Mouse (Mus musculus): Measurements from ENCODE around the gene Qars.

The Qars gene

DNA sequence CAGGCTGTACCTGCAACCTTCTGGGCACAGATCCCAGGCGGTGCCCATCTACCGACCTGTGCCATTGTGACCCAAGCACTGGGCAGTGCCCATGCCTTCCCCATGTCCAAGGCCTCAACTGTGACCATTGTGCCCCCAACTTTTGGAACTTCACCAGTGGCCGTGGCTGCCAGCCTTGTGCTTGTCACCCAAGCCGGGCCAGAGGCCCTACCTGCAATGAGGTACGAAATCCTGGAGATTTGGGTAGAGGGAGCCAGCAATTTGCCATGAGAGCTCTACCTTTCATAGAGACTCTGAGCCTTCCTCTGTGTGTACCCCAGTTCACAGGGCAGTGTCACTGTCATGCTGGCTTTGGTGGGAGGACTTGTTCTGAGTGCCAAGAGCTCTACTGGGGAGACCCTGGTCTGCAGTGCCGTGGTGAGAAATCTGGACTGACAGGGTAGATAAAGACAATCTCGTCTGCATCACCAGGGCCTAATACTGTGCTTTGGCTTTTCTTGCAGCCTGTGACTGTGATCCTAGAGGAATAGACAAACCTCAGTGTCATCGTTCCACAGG lies 20.5 kb upstream of the Qars start:
- DNase-seq (ENCODE audit: low spot score in 2 of 2) = no peak

DNA sequence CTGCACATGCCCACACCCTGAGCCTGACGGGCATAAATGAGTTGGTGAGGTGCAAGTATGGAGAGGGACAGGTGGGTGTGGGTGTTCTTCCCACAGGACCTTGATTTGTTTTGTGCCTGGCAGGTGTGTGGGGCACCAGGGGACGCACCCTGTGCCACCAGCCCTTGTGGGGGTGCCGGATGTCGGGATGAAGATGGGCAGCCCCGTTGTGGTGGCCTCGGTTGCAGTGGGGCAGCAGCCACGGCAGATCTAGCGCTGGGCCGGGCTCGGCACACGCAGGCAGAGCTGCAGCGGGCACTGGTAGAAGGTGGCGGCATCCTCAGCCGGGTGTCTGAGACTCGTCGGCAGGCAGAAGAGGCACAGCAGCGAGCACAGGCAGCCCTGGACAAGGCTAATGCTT lies 19.1 kb upstream of the Qars start:
- DNase-seq (ENCODE audit: low spot score in 2 of 2) = no peak

DNA sequence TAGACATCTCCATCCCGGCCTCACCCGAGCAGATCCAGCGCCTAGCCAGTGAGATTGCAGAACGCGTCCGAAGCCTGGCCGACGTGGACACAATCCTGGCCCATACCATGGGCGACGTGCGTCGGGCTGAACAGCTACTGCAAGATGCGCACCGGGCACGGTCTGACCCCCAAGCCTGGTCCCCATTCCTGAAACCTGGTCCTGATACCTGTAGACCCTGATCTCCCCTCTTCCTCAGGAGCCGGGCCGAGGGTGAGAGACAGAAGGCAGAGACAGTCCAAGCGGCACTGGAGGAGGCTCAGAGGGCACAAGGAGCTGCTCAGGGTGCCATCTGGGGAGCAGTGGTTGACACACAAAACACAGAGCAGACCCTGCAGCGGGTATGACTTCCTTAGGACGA lies 18.3 kb upstream of the Qars start:
- no peak for DNase-seq (ENCODE audit: low spot score in 2 of 2)

DNA sequence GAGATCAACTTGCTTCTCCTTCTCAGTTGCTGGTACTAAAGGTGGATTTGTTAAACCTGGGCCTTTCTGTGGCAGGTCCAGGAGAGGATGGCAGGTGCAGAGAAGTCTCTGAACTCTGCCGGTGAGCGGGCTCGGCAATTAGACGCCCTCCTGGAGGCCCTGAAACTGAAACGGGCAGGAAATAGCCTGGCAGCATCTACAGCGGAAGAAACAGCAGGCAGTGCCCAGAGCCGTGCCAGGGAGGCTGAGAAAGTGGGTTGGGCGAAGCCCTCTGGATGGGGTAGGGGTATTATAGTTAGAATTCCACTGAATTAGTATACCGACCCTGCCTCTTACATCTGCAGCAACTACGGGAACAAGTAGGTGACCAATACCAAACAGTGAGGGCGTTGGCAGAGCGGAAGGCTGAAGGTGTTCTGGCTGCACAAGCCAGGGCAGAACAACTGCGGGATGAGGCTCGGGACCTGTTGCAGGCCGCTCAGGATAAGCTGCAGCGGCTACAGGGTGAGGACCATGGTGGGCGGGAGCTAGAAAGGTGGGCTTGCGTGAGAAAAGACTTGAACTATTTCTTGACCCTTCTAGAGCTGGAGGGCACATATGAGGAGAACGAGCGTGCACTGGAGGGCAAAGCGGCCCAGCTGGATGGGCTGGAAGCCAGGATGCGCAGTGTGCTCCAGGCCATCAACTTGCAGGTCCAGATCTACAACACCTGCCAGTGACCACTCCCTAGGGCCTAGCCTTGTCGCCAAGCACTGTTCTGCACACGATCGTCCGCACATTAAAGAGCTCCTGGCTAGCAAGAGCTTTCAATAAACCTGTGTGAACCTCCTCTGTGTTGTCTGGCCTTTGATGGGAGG lies 17.6 kb upstream of the Qars start:
- no peak for DNase-seq (ENCODE audit: low spot score in 2 of 2)

DNA sequence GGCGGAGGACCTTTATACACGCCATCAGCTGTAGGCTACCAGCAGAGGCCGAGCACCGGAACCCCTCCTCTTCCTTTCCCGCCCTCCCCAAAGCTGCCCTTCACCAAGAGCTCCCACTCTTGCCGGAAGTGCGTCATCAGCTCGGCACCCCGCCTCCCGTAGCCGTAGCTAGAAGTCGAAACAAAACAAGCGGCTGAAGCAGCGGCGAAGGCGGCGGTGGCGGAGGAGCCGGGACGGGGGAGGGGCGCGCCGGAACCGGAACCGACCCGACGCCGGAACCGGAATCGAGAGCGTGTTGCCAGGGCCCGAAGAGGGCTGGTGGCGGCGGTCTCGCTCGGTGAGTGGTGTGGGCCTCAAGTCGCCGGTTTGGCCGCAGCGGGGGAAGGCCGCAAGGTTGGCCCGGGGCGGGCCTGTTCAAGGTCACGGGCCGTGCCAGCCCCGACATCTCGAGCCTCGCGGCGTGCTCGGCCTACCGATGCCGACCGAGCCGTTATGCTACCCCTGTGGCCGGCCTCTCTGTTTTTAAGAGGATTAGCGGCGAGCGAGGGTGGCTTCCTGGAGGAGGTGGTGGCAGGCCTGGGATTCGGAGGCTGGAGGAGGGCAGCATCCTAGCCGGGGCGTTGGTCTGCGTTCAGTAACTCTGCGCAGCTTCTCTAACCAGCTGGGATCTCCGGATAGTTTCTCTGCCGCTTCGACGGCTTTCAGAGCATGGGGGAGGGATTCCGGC lies 16.8 kb upstream of the Qars start, which contains the start of gene Usp19:
TSS of gene Usp19 (plus strand) at position 44 of the 727 bp plus-strand sequence.
- DNase-seq (ENCODE audit: low spot score in 2 of 2) = peak; percentile 93 to 96

DNA sequence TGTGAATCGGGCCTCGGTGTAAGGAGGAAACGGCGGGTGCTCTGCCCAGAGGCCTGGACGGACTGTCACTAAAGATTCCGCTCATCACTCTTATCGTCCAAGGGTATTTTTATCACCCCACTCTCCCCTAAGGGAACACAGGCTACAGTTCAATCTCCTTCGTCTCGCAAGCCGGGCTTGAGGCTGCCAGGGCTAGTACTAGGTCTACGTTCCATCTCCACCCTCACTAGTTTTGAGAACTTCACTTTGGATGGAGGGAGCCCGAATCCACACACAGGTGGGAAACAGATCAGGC lies 16.3 kb upstream of the Qars start:
- no peak for DNase-seq (ENCODE audit: low spot score in 2 of 2)

DNA sequence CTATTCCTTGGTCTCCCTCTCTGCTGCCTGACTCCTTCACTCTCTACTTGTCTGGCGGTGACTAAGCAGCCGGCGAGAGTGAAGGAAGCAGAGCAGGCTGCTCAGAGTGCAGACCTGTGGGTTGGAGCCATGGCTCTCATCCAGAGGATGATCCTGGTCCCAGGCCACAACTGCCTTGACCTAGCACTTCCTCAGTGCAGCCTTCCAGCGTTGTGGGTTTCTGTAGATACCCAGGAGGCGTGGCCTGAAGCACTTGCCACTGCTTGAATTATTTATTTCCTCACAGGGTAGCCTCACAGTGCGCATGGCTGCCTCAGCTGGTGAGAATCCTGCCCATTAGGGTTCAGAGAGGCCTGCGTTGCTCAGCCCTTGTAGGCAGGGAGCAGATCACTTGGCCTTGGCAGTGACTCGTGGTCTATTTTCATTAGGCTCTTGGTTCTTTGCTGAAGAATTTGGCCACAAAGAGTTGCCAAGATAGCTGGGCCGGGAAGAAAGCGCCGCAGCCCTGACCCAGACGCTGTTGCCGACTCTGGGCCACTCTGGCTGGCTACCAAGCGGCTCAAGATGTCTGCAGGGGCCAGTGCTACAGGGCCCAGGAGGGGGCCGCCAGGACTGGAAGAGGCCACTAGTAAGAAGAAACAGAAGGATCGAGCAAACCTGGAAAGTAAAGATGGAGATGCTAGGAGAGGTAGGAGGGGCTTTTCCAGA lies 15.3 kb upstream of the Qars start:
- no peak for DNase-seq (ENCODE audit: low spot score in 2 of 2)

DNA sequence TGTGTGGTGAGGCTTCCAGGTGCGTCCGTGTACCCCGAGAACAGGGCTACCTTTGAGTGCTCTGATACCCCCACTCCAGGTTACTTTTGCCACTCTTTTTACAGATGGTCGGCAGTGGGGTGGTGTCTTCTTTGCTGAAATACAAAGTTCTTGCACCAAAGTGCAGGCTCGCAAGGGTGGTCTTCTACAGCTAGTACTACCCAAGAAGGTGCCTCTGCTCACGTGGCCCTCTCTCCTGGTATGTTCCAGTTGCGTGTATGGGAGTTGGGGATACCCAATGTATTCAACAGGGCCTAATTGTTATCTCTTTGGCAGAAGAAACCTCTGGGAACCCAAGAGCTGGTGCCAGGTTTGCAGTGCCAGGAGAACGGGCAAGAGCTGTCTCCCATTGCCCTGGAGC lies 14.3 kb upstream of the Qars start:
- DNase-seq (ENCODE audit: low spot score in 2 of 2) = no peak

DNA sequence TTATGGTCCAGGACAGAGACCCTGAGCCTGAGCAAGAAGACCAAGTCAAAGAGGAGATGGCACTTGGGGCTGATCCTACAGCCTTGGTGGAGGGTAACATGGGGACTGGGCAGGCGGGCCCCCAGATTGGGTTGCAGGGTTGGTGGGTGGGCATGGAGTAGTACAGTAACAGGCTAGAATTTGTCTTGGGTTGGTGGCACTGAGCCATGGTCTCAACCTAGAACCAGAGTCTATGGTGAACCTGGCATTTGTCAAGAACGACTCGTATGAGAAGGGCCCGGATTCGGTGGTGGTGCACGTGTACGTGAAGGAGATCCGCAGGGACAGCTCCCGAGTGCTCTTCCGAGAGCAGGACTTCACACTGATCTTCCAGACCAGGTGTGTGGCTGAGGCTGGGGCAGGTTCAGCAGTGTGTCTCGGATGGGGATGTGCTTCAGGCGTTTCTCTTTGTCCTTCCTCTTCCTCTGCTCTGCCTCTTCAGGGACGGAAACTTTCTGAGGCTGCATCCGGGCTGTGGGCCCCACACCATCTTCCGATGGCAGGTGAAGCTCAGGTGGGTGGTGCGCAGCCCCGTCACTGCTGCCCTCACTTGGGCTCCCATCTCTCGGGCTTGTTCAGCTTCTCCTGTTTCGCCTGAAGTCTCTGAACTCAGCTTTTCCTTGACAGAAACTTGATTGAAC lies 13.2 kb upstream of the Qars start:
- DNase-seq (ENCODE audit: low spot score in 2 of 2) = no peak

DNA sequence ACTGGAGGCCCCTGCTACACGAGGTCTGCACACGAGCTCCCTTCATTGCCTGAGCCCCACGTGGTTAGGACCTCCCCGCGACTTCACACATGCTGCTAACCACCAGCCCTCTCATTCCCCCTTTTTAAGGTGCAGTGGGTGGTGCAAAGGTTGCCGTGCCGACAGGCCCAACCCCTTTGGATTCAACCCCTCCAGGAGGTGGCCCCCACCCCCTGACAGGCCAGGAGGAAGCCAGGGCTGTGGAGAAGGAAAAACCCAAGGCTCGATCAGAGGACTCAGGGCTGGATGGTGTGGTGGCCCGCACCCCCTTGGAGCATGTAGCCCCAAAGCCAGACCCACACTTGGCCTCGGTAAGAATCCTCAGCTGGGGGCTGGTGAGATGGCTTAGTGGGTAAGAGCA lies 12.6 kb upstream of the Qars start:
- no peak for DNase-seq (ENCODE audit: low spot score in 2 of 2)

DNA sequence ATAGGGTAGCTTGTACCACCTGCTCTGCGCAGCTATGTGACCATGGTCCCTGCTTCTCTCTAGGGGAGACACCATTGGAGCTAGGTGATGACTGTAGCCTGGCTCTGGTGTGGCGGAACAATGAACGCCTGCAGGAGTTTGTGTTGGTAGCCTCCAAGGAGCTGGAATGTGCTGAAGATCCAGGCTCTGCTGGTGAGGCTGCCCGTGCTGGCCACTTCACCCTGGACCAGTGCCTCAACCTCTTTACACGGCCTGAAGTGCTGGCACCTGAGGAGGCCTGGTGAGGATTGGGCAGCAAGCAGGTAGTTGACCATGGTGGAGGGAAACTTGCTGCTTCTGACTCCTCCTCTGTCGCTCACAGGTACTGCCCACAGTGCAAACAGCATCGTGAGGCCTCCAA lies 8.3 kb upstream of the Qars start:
- DNase-seq (ENCODE audit: low spot score in 2 of 2) = no peak

DNA sequence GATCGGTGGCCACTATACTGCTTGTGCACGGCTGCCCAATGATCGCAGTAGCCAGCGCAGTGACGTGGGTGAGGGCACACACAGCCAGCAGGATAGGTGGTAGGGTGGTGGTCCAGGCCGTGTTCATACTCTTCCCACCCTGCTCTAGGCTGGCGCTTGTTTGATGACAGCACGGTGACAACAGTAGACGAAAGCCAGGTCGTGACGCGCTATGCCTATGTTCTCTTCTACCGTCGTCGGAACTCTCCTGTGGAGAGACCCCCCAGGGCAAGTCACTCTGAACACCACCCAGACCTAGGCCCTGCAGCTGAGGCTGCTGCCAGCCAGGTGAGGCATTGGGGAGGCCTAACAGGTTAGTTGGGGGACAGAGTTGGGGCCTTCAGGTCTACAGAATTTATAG lies 7.6 kb upstream of the Qars start:
- no peak for DNase-seq (ENCODE audit: low spot score in 2 of 2)

DNA sequence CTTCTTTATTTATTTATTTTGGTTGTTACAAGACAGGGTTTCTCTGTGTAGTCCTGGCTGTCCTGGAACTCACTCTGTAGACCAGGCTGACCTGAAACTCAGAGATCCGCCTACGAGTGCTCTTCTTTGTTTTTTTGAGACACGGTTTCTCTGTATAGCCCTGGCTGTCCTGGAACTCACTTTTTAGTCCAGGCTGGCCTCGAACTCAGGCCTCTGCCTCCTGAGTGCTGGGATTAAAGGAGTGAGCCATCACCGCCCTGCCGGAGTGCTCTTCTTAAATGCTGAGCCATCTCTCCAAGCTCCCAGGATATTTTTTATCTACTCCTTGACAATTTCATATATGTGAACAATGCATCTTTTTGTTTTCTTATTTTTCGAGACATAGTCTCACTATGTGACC lies 605 bp upstream of the Qars start:
- DNase-seq (ENCODE audit: low spot score in 2 of 2) = no peak

DNA sequence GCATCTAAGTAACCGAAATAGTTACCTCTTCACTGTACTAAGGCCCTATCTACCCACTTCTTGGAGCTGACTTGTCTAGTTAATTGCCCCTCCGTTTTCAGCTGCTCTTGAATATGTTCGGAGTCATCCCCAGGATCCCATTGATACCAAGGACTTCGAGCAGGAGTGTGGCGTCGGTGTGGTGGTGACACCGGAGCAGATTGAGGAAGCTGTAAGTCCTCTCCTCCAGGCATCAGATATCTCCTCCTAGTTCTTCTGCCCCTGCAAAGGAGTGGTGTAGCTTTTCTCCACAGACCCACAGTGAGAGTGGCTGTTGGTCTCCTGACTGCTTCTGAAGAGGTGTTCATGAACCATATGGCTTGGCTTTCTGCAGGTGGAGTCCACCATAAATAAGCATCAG lies 1.3 kb downstream of the Qars start:
- DNase-seq (ENCODE audit: low spot score in 2 of 2) = no peak

DNA sequence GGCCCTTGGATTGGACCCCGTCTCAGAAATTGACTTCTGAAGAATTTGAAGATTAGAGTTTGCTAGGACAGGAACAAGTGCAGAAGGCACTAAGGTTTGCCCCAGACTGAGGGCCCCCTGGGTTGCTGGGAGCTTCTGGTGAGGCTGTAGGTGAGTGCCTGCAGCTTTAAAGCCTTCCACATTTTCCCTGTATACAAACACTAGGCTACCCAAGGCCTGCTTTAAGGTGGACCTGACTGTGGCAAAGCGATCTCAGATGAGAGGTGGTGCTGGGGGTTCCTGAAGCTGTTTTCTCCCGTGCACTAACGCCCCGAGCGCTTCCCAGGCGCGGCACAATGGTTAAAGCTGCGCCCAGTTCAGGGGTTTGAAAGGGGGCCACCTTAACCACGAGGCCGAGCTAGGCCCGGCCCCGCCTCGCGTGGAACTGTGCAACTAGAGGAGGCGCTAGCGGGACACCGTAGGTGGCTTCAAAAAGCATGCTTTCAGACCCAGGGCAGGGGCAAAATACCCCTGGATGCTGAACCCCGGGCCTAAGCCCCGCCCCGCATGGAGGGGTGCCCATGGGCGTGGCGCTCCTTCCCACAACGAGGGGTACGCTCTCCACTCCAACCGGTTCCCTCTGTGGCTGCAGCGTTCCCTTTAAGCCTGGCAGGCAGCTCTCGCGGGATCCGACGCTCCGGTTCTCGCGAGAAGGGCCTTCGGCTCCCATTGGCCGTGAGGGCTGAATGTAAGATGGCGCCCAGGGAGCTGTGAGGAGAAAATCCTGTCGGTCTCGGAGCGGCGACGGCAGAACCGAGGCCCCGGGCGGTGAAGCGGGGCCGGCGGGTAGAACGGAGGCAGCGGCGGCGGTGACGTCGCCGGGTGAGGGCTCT lies 9.1 kb downstream of the Qars start, which contains the start of gene Qrich1:
TSS of gene Qrich1 (plus strand) at position 427 of the 872 bp plus-strand sequence.
- peak; percentile 94 to 96 for DNase-seq (ENCODE audit: low spot score in 2 of 2)

DNA sequence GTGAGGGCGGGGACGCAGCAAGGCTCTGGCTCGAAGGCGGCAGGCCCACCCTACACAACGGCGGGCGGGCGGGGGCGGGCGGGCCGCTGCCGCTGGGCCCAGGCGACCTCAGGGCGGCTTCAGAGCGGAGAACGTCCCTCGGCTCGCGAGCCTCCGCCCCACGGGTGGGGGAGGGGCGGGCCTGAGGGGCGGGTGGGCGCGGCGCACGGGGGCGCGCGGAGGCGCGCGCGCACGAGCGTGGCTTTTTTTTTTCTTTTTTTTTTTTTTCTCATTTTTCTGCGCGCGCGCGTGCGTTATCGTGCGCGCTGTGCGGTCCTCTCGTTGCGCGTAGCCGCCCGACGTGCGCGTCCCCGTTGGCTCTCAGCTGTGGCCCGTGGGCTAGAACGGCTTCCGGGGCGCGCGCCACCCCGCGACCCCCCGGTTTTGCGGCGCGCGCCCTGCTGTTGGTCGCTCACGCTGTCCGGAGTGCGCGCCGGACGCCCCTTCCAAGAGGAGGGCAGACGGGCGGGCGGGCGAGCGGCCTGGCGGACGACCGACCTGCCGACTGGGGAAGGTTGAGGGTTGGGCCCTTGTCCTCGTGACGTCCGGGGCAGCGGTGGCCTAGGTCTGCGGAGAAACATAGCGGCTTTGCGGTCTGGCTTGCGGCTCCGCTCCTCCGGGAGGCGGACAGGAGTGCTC lies 9.9 kb downstream of the Qars start:
- DNase-seq (ENCODE audit: low spot score in 2 of 2) = peak; percentile 82 to 89

DNA sequence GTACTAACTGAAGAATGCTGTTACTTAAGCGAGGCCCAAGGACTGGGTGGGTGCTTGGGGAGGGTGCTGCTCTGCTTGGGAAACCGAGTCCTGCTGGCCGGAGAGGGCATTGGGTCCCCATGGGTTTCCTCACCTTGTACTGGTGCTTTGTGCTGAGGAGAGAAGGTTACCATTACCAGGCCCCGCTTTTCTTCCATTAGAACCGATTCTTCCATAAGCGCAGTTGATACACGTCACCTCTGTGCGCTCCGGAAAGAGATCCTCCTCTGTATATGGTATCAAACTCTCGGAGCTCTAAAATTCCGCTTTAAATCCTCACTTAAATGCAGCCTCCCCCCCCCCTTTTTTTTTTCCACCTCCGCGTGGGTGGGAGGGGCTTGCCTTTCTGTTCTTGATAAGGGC lies 10.4 kb downstream of the Qars start:
- DNase-seq (ENCODE audit: low spot score in 2 of 2) = peak; percentile 44 to 55

DNA sequence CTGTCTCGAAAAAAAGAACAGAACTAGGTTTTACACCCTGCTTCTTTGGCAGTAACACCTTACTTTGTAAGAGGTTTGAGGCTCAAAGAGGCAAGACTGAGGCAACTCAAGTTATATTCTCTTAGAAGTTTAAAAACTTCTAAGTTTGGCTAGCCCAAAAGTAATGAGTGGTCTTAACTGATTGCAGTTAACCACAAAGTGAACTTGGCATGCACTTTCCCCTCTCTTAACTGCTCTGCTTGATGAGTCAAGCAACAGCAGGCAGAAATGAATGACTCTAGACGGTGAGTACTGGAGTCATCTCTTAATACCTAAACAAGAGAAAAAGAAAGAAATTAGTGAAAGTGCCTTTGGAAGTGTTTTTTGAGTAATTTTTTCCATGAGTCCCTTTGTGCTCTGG lies 14.1 kb downstream of the Qars start:
- DNase-seq (ENCODE audit: low spot score in 2 of 2) = no peak

DNA sequence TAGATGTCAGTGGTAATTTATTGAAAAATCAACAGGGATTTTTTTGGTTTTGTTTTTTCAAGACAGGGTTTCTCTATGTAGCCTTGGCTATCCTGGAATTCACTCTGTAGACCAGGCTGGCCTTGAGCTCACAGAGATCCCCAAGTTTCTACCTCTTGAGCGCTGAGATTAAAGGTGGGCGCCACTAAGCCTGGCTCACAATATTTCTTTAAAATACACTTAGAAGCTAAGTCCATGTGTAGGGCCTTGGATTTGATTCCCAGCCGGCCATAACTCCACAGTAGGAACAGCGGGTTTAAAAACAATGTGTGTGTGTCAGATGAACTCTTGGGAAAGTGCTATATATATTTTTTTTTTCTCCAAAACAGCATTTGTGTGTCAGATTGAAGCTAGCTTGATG lies 15.8 kb downstream of the Qars start:
- DNase-seq (ENCODE audit: low spot score in 2 of 2) = no peak

DNA sequence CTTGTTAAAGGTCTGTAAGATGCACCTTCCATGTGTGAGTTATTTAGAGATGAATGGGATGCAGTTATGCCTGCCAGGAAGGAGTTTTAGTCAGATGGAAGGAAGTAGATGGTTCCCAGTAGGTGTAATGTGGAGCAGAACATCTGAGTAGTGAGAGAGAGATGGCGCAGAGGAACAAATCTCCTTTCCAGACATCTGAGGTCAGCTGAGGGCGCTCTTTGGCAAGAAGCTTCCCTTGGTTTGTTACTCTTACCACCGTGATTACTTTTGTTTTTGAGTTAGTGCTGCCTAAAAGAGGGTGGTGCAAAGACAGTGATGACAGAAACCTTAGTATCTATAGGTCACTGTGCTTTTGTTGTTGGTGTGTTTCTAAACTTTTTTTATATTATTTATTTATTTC lies 17.9 kb downstream of the Qars start:
- no peak for DNase-seq (ENCODE audit: low spot score in 2 of 2)

Data from right cerebral cortex, adult 2 months (tissue).